Mouse (Mus musculus): ENCODE data around the gene Psg18. TPM values are rescaled to one million over a fixed set of nuclear protein-coding genes. Genes with fewer than 3 reads are reported as not detected.
"Not testable (repeated sequence)": the region's sequence is repeated elsewhere in the genome, so short reads cannot be mapped to it uniquely, and the experiment has no call there.

The Psg18 gene
- not detected in 2 replicates for total RNA-seq (2012; rRNA removed)
- not detected in 2 replicates for total RNA-seq (2014; rRNA removed)
- not detected in 2 replicates for polyA plus RNA-seq (2012; ENCODE audit: insufficient read length, low read depth)

DNA sequence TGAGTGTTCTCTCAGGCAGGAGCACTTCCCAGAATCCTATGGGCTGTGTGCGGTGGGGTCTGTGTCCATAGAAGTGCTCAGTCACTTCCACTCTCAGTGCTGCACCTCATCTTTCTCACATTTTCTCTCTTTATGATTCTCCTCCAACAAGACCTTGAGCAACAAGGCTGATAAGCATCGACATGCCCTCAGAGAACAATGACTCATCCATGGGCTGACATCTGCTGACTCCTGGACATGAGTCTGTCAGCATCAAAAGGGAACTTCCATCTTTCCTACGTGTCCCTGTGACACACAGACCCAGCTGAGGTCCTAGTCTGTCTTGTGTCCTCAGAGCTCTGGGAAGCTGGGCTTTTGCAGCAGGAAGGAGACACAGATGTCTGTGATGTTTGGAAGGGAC lies at the start of gene Psg18:
TSS of gene Psg18 (minus strand) at position 101 of the 400 bp plus-strand sequence.
- H3K4me3 ChIP-seq (replicated peaks in 1 of 3; ENCODE audit: low read depth in 2 of 3, low read length in 2 of 3, poor library complexity in 1 of 3); DNase-seq (ENCODE audit: extremely low read depth); H3K36me3 ChIP-seq (replicated peaks in 1 of 2; ENCODE audit: control insufficient read depth in 1 of 2, insufficient read depth in 1 of 2, low read length in 1 of 2); H3K79me2 ChIP-seq (replicated peaks; ENCODE audit: control insufficient read depth, extremely low read depth, insufficient read depth, poor library complexity, severe bottlenecking); H3K27me3 ChIP-seq (replicated peaks); in situ Hi-C loops (cut with MboI; ENCODE audit: low pct_ligation_motif_present, low pct_unique_long_range_greater_than_20kb, low sequenced_read_pairs); H3K4me2 ChIP-seq (ENCODE audit: insufficient read depth, low read depth, poor library complexity, severe bottlenecking); H3K9ac ChIP-seq (ENCODE audit: insufficient read depth, low read depth); dilution Hi-C loops (cut with MboI; ENCODE audit: extremely low pct_ligation_motif_present, extremely low pct_unique_long_range_greater_than_20kb, low sequenced_read_pairs); H3K4me1 ChIP-seq (ENCODE audit: control insufficient read depth in 1 of 2, insufficient read depth in 2 of 2); H3K9me3 ChIP-seq (replicated peaks; ENCODE audit: low read length); H3K27ac ChIP-seq (ENCODE audit: insufficient read depth, low read depth): not testable (repeated sequence)

DNA sequence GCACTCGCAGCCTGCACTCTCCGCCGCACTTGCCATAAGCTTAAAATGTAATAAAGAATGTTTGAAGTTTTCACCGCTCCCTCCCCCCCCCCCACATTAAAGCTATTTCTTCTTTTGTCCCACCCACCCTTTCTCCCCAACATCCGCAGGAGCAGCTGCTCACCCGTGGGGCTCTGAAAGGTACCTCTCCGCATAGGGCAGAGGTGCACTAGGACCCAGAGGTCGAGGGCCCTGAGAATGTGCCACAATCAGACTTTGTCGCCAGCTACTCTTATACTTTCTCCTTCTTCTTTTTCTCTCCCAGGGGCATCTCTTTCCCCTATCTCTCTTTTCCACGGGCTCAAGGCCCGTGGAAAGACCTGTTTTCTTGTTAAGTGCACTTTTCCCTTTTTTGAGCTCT lies 48.6 kb upstream of the Psg18 start:
- Histone ChIP-seq H3K9ac (ENCODE audit: insufficient read depth, low read depth) (no peak overlapping the region), H3K4me1 (ENCODE audit: control insufficient read depth in 1 of 2, insufficient read depth in 2 of 2) (no peaks in the 10 kb centered on the region), H3K9me3 (replicated peaks; ENCODE audit: low read length) (peaks cover 5% of the 10 kb centered on the region), H3K4me3 (replicated peaks in 1 of 3; ENCODE audit: low read depth in 2 of 3, low read length in 2 of 3, poor library complexity in 1 of 3) (no peak overlapping the region), H3K79me2 (replicated peaks; ENCODE audit: control insufficient read depth, extremely low read depth, insufficient read depth, poor library complexity, severe bottlenecking) (no peaks in the 10 kb centered on the region), H3K36me3 (replicated peaks in 1 of 2; ENCODE audit: control insufficient read depth in 1 of 2, insufficient read depth in 1 of 2, low read length in 1 of 2) (no peaks in the 10 kb centered on the region), H3K27ac (ENCODE audit: insufficient read depth, low read depth) (no peak overlapping the region), H3K4me2 (ENCODE audit: insufficient read depth, low read depth, poor library complexity, severe bottlenecking) (no peak overlapping the region), H3K27me3 (replicated peaks) (no peaks in the 10 kb centered on the region)
- no peak for DNase-seq (ENCODE audit: extremely low read depth)
- TF ChIP-seq MYC (IDR thresholded peaks at IDR 0.05; ENCODE audit: low read depth, low read length) (no peak), E2F4 (IDR thresholded peaks at IDR 0.05; ENCODE audit: insufficient replicate concordance, low read depth, low read length) (no peak), RCOR1 (conservative IDR thresholded peaks at IDR 0.05; ENCODE audit: low read depth, low read length) (no peak), KAT2A (IDR thresholded peaks at IDR 0.05; ENCODE audit: insufficient replicate concordance, low read length) (no peak), ETS1 (conservative IDR thresholded peaks at IDR 0.05; ENCODE audit: low read depth, low read length) (no peak), SIN3A (IDR thresholded peaks at IDR 0.05; ENCODE audit: low read length) (no peak), BHLHE40 (IDR thresholded peaks at IDR 0.05; ENCODE audit: low read depth, low read length) (no peak), CHD1 (IDR thresholded peaks at IDR 0.05; ENCODE audit: low read depth, low read length) (no peak), CTCF (conservative IDR thresholded peaks at IDR 0.05 in 1 of 2, IDR thresholded peaks at IDR 0.05 in 1 of 2; ENCODE audit: low read depth in 2 of 2, low read length in 2 of 2) (no peak), TBP (conservative IDR thresholded peaks at IDR 0.05; ENCODE audit: low read depth, low read length) (no peak), ZC3H11A (IDR thresholded peaks at IDR 0.05; ENCODE audit: low read depth, low read length) (no peak), RAD21 (IDR thresholded peaks at IDR 0.05; ENCODE audit: low read depth, low read length) (no peak), GABPA (IDR thresholded peaks at IDR 0.05; ENCODE audit: insufficient replicate concordance, low read depth, low read length) (no peak), ZKSCAN1 (IDR thresholded peaks at IDR 0.05; ENCODE audit: borderline replicate concordance, low read depth, low read length) (no peak), ZNF384 (IDR thresholded peaks at IDR 0.05; ENCODE audit: low read depth, low read length) (no peak), EP300 (IDR thresholded peaks at IDR 0.05; ENCODE audit: low read length) (no peak), CHD2 (IDR thresholded peaks at IDR 0.05; ENCODE audit: low read length) (no peak), USF1 (IDR thresholded peaks at IDR 0.05; ENCODE audit: low read depth, low read length) (no peak), ZMIZ1 (IDR thresholded peaks at IDR 0.05; ENCODE audit: low read depth, low read length) (no peak)
- in situ Hi-C loops (cut with MboI; ENCODE audit: low pct_ligation_motif_present, low pct_unique_long_range_greater_than_20kb, low sequenced_read_pairs) = no loop called here
- dilution Hi-C loops (cut with MboI; ENCODE audit: extremely low pct_ligation_motif_present, extremely low pct_unique_long_range_greater_than_20kb, low sequenced_read_pairs) = no loop called here
